Mouse (Mus musculus) small intestine, adult 2 months (tissue): ENCODE measurements at regions not wholly inside any gene's neighbourhood (a gene's known extent, or its start where the extent isn't known, plus 50 kb on each side); places are given as distances from the start of the nearest gene placed in this dataset.
"Not testable (repeated sequence)": the region's sequence is repeated elsewhere in the genome, so short reads cannot be mapped to it uniquely, and the experiment has no call there.

Experiments used
- CTCF ChIP-seq: fragments of 200-500 bp; IDR thresholded peaks from 2 replicates; pipeline ENCODE4 v1.5.1; 2012; ENCODE audit warnings: low read depth, mild to moderate bottlenecking, control low read depth, inconsistent platforms, low read length, moderate library complexity, mixed read lengths; ENCODE audit not compliant: insufficient replicate concordance, insufficient read length; ENCODE audit errors: extremely low read depth
- POLR2A ChIP-seq: fragments of 200-500 bp; IDR thresholded peaks from 2 replicates; pipeline ENCODE4 v1.6.1; 2012; ENCODE audit warnings: low read depth, mild to moderate bottlenecking, control low read depth, inconsistent platforms, low read length, moderate library complexity

DNA sequence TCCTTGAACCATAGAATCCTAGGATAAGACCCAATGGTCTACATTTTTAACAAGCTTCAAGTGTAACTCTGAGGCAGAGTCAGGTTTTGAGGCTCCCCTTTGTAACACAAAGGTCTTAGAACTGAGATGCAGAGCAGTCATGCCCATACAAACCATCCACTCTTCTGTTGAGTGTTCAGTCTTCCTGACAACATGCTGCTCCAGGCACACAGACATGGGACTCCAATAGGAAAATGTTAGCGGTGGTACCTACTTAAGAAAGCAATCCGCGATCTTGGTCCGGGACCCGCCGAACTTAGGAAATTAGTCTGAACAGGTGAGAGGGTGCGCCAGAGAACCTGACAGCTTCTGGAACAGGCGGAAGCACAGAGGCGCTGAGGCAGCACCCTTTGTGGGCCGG, 89.0 kb upstream of the Fam78b start:
- TF ChIP-seq CTCF, POLR2A: not testable (repeated sequence)
